ENCODE assay signal across 8 mouse cellular contexts in genomic region chr13:91165200-91165599, GRCm38 (mm10). TPM values are rescaled to one million over a fixed set of nuclear protein-coding genes. Genes with fewer than 3 reads are reported as not detected.
A peak's percentile ranks its signal among the peaks of the same experiment; 100 is the strongest.
DNase-seq lines count a peak whose midpoint lies in the region; ATAC-seq and TF ChIP-seq lines count a peak whose summit lies in the region.

No protein-coding gene starts in this region.

- peak; percentile 68 for DNase-seq in lung, embryonic 14.5 days
- no peak for DNase-seq in lung, adult 2 months
- peak; percentile 88 for DNase-seq in brain, adult 2 months (ENCODE audit: low read depth, low spot score)
- peak; percentile 35 to 43 for DNase-seq in heart, postnatal 10 days
- no peak for DNase-seq in liver, embryonic 11.5 days (ENCODE audit: low spot score)

- no peaks in the 10 kb centered on the region for H3K9me3 ChIP-seq in lung, embryonic 14.5 days (ENCODE audit: low read depth, low read length)
- H3K9me3 ChIP-seq in stomach, embryonic 16.5 days (replicated peaks; ENCODE audit: control insufficient read depth, low read length), result no peaks in the 10 kb centered on the region
- H3K9me3 ChIP-seq in forebrain, embryonic 16.5 days (ENCODE audit: control insufficient read depth, low read length), result no peaks in the 10 kb centered on the region
- H3K9me3 ChIP-seq in liver, embryonic 11.5 days (ENCODE audit: control insufficient read depth, low read length), result no peaks in the 10 kb centered on the region
- no peaks in the 10 kb centered on the region for H3K9me3 ChIP-seq in hindbrain, embryonic 13.5 days

- no peak for TF ChIP-seq POLR2A in lung, adult 2 months (IDR thresholded peaks at IDR 0.05; ENCODE audit: borderline replicate concordance, extremely low read depth, low read depth, low read length)

- H3K36me3 ChIP-seq in lung, embryonic 14.5 days (ENCODE audit: insufficient read depth), result no peaks in the 10 kb centered on the region
- H3K36me3 ChIP-seq in stomach, embryonic 16.5 days (ENCODE audit: control insufficient read depth, insufficient read depth, low read length), result no peaks in the 10 kb centered on the region
- H3K36me3 ChIP-seq in forebrain, embryonic 16.5 days (ENCODE audit: control insufficient read depth, insufficient read depth), result no peaks in the 10 kb centered on the region
- no peaks in the 10 kb centered on the region for H3K36me3 ChIP-seq in liver, embryonic 11.5 days (ENCODE audit: control insufficient read depth, insufficient read depth, low read length)
- H3K36me3 ChIP-seq in hindbrain, embryonic 13.5 days, result no peaks in the 10 kb centered on the region

- 0 out of 2 replicates have a peak, but pooled peaks cover 3% of the 10 kb centered on the region for H3K4me1 ChIP-seq in lung, embryonic 14.5 days (ENCODE audit: insufficient read depth)
- H3K4me1 ChIP-seq in lung, adult 2 months (ENCODE audit: control insufficient read depth, insufficient read depth, low read length), result peaks cover 3% of the 10 kb centered on the region
- peaks cover 15% of the 10 kb centered on the region for H3K4me1 ChIP-seq in stomach, embryonic 16.5 days (ENCODE audit: control insufficient read depth, insufficient read depth, low read length)
- H3K4me1 ChIP-seq in forebrain, embryonic 16.5 days (replicated peaks; ENCODE audit: control insufficient read depth, insufficient read depth, low read length), result 0 out of 2 replicates have a peak, but pooled peaks cover 3% of the 10 kb centered on the region
- H3K4me1 ChIP-seq in liver, embryonic 11.5 days (replicated peaks; ENCODE audit: control insufficient read depth, insufficient read depth, low read length), result peaks cover 16% of the 10 kb centered on the region
- peaks cover 3% of the 10 kb centered on the region for H3K4me1 ChIP-seq in hindbrain, embryonic 13.5 days (replicated peaks)

- H3K4me3 ChIP-seq in lung, embryonic 14.5 days (ENCODE audit: low read depth, low read length), result no peak overlapping the region
- no peak overlapping the region for H3K4me3 ChIP-seq in lung, adult 2 months (replicated peaks; ENCODE audit: extremely low read depth, low read depth, low read length)
- H3K4me3 ChIP-seq in stomach, embryonic 16.5 days (replicated peaks; ENCODE audit: low read length), result no peak overlapping the region
- no peak overlapping the region for H3K4me3 ChIP-seq in forebrain, embryonic 16.5 days (replicated peaks; ENCODE audit: low read length)
- H3K4me3 ChIP-seq in liver, embryonic 11.5 days (ENCODE audit: low read depth, low read length), result no peak overlapping the region
- no peak overlapping the region for H3K4me3 ChIP-seq in hindbrain, embryonic 13.5 days

- H3K27me3 ChIP-seq in lung, embryonic 14.5 days (ENCODE audit: insufficient read depth, low read length), result no peaks in the 10 kb centered on the region
- H3K27me3 ChIP-seq in stomach, embryonic 16.5 days (ENCODE audit: control insufficient read depth, insufficient read depth, low read length), result no peaks in the 10 kb centered on the region
- H3K27me3 ChIP-seq in forebrain, embryonic 16.5 days (replicated peaks; ENCODE audit: control insufficient read depth, insufficient read depth, low read length), result no peaks in the 10 kb centered on the region
- no peaks in the 10 kb centered on the region for H3K27me3 ChIP-seq in liver, embryonic 11.5 days (replicated peaks; ENCODE audit: control insufficient read depth, insufficient read depth, low read length)
- no peaks in the 10 kb centered on the region for H3K27me3 ChIP-seq in hindbrain, embryonic 13.5 days

- ATAC-seq in lung, embryonic 14.5 days (ENCODE audit: insufficient read depth), result peak; percentile 70
- ATAC-seq in stomach, embryonic 16.5 days (ENCODE audit: insufficient read depth, low FRiP score), result peak; percentile 86
- ATAC-seq in forebrain, embryonic 16.5 days, result no peak
- no peak for ATAC-seq in liver, embryonic 11.5 days (replicated peaks; ENCODE audit: low FRiP score)
- ATAC-seq in hindbrain, embryonic 13.5 days (ENCODE audit: low FRiP score), result no peak

- WGBS in lung, embryonic 14.5 days, result 36% methylated on average over 6 of the region's 6 CpGs
- 58% methylated on average over 6 of the region's 6 CpGs for WGBS in lung, adult 2 months
- WGBS in stomach, embryonic 16.5 days, result 44% methylated on average over 6 of the region's 6 CpGs
- 65% methylated on average over 6 of the region's 6 CpGs for WGBS in forebrain, embryonic 16.5 days
- WGBS in liver, embryonic 11.5 days, result 83% methylated on average over 6 of the region's 6 CpGs
- WGBS in hindbrain, embryonic 13.5 days, result 78% methylated on average over 6 of the region's 6 CpGs

- intact Hi-C loops in heart, postnatal 10 days (cut with DNase I), result no loop called here

- no peak overlapping the region for H3K9ac ChIP-seq in lung, embryonic 14.5 days
- H3K9ac ChIP-seq in stomach, embryonic 16.5 days (ENCODE audit: low read length), result peak overlapping the region; percentile 40; the same call in 1 of the 2 replicates
- no peak overlapping the region for H3K9ac ChIP-seq in forebrain, embryonic 16.5 days (replicated peaks; ENCODE audit: low read depth, low read length)
- H3K9ac ChIP-seq in liver, embryonic 11.5 days (ENCODE audit: low read depth, low read length), result no peak overlapping the region
- H3K9ac ChIP-seq in hindbrain, embryonic 13.5 days, result no peak overlapping the region

- TF ChIP-seq CTCF in lung, embryonic 14.5 days (IDR thresholded peaks at IDR 0.05; ENCODE audit: low read depth), result no peak
- TF ChIP-seq CTCF in lung, adult 2 months (IDR thresholded peaks at IDR 0.05; ENCODE audit: insufficient read depth, low read length), result no peak

- peak overlapping the region; percentile 58; the same call in 1 of the 2 replicates for H3K27ac ChIP-seq in lung, embryonic 14.5 days (ENCODE audit: low read depth)
- H3K27ac ChIP-seq in stomach, embryonic 16.5 days (ENCODE audit: low read length), result peak overlapping the region; percentile 87
- no peak overlapping the region for H3K27ac ChIP-seq in forebrain, embryonic 16.5 days (ENCODE audit: low read length)
- no peak overlapping the region for H3K27ac ChIP-seq in liver, embryonic 11.5 days (ENCODE audit: low read depth, low read length)
- no peak overlapping the region for H3K27ac ChIP-seq in hindbrain, embryonic 13.5 days

- no peak overlapping the region for H3K4me2 ChIP-seq in lung, embryonic 14.5 days
- no peak overlapping the region for H3K4me2 ChIP-seq in stomach, embryonic 16.5 days (ENCODE audit: low read depth, low read length)
- no peak overlapping the region for H3K4me2 ChIP-seq in forebrain, embryonic 16.5 days (ENCODE audit: low read length)
- H3K4me2 ChIP-seq in liver, embryonic 11.5 days, result no peak overlapping the region
- no peak overlapping the region for H3K4me2 ChIP-seq in hindbrain, embryonic 13.5 days

RNA-seq across cellular contexts. Expression of gene Atg10, which starts 58.6 kb away (rescaled TPM):
- polyA plus RNA-seq in lung, embryonic 14.5 days (2014; fragmentation: Nextera tagmentation; extraction: Ambion mirVana), result 13.4 and 14.9 TPM in 2 replicates
- 1.5 and 2.8 TPM in 2 replicates for polyA plus RNA-seq in lung, adult 2 months (2012; rRNA removed)
- total RNA-seq in heart, postnatal 10 days (2021), result 10 to 100 TPM; 22.6 to 23.5 TPM
- 15.1 and 15.2 TPM in 2 replicates for polyA plus RNA-seq in stomach, embryonic 16.5 days (2015; fragmentation: Nextera tagmentation; extraction: Ambion mirVana)
- polyA plus RNA-seq in forebrain, embryonic 16.5 days (2015; fragmentation: Nextera tagmentation; extraction: Ambion mirVana), result 14.0 and 15.0 TPM in 2 replicates
- polyA plus RNA-seq in liver, embryonic 11.5 days (2014; fragmentation: Nextera tagmentation; extraction: Ambion mirVana), result 7.9 and 8.2 TPM in 2 replicates
- 18.4 and 20.2 TPM in 2 replicates for polyA plus RNA-seq in hindbrain, embryonic 13.5 days (2015; fragmentation: Nextera tagmentation; extraction: Ambion mirVana)

Comparison
In these comparisons a context has a peak if more than half of its experiments do, and no peak if none do; other contexts are left out.
1. DNase-seq: peak in lung, embryonic 14.5 days (single experiment), brain, adult 2 months (single experiment) and heart, postnatal 10 days (2 of 2); none in lung, adult 2 months (single experiment) and liver, embryonic 11.5 days (single experiment).
2. ATAC-seq: peak in lung, embryonic 14.5 days (single experiment) and stomach, embryonic 16.5 days (single experiment); none in forebrain, embryonic 16.5 days (single experiment), liver, embryonic 11.5 days (single experiment) and hindbrain, embryonic 13.5 days (single experiment).
3. H3K27ac ChIP-seq: peak in lung, embryonic 14.5 days (single experiment) and stomach, embryonic 16.5 days (single experiment); none in forebrain, embryonic 16.5 days (single experiment), liver, embryonic 11.5 days (single experiment) and hindbrain, embryonic 13.5 days (single experiment).